Mouse (Mus musculus) olfactory bulb, adult 2 months (tissue): ENCODE measurements around the gene Clp1.

ENCODE experiments used
- CTCF ChIP-seq: fragments of 200-500 bp; IDR thresholded peaks from 2 replicates; pipeline ENCODE4 v1.5.1; 2012; ENCODE audit warnings: low read depth, mild to moderate bottlenecking, low read length, moderate library complexity; ENCODE audit not compliant: insufficient read depth
- POLR2A ChIP-seq: fragments of 200-500 bp; IDR thresholded peaks from 2 replicates; pipeline ENCODE4 v1.6.1; 2012; ENCODE audit warnings: mild to moderate bottlenecking, low read depth, low read length, moderate library complexity; ENCODE audit not compliant: insufficient read depth

GRCm38 (mm10) chr2:84773195-84773594 is 46.0 kb upstream of the Clp1 start:
- TF ChIP-seq CTCF (no peak), POLR2A (no peak)
